Mouse (Mus musculus) embryonic fibroblast, embryonic 13.5 days (primary cell): Measurements from ENCODE around the gene Wdr83os.

Experiments
- CTCF ChIP-seq: IDR thresholded peaks from 2 replicates; pipeline ENCODE4 v1.5.1; 2011; ENCODE audit warnings: mild to moderate bottlenecking, control low read depth, low read length, moderate library complexity, borderline replicate concordance; ENCODE audit not compliant: insufficient read depth
- POLR2A ChIP-seq: IDR thresholded peaks from 2 replicates; pipeline ENCODE4 v1.6.1; 2011; ENCODE audit warnings: low read depth, mild to moderate bottlenecking, control low read depth, low read length, moderate library complexity

- TF ChIP-seq CTCF, result no peak
- no peak for TF ChIP-seq POLR2A
These were observed 13.4 kb upstream of the Wdr83os start for GRCm38 (mm10) chr8:85067155-85067554.
